Mouse (Mus musculus): ENCODE results near the gene Nepro.

- TF ChIP-seq POLR2A (IDR thresholded peaks at IDR 0.05; ENCODE audit: extremely low read depth, insufficient read depth, low read length): no peak
- TF ChIP-seq CTCF (IDR thresholded peaks at IDR 0.05; ENCODE audit: extremely low read depth, insufficient read depth, low read length): no peak
These were observed 6.3 kb upstream of the Nepro start for GRCm38 (mm10) chr16:44717838-44718237.
